Mouse (Mus musculus): ENCODE measurements around the gene Rpl12.

- TF ChIP-seq CTCF (IDR thresholded peaks at IDR 0.05; ENCODE audit: borderline replicate concordance, insufficient read depth, low read depth, low read length) (no peak), POLR2A (IDR thresholded peaks at IDR 0.05; ENCODE audit: borderline replicate concordance, insufficient read depth, low read length) (no peak)
Observed at GRCm38 (mm10) chr2:32923551-32924250, 37.7 kb upstream of the Rpl12 start.
